Mouse (Mus musculus): ENCODE data around the gene Sptbn4.
A peak's percentile ranks its signal among the peaks of the same experiment; 100 is the strongest.
"Not testable (repeated sequence)": the region's sequence is repeated elsewhere in the genome, so short reads cannot be mapped to it uniquely, and the experiment has no call there.

The Sptbn4 gene

DNA sequence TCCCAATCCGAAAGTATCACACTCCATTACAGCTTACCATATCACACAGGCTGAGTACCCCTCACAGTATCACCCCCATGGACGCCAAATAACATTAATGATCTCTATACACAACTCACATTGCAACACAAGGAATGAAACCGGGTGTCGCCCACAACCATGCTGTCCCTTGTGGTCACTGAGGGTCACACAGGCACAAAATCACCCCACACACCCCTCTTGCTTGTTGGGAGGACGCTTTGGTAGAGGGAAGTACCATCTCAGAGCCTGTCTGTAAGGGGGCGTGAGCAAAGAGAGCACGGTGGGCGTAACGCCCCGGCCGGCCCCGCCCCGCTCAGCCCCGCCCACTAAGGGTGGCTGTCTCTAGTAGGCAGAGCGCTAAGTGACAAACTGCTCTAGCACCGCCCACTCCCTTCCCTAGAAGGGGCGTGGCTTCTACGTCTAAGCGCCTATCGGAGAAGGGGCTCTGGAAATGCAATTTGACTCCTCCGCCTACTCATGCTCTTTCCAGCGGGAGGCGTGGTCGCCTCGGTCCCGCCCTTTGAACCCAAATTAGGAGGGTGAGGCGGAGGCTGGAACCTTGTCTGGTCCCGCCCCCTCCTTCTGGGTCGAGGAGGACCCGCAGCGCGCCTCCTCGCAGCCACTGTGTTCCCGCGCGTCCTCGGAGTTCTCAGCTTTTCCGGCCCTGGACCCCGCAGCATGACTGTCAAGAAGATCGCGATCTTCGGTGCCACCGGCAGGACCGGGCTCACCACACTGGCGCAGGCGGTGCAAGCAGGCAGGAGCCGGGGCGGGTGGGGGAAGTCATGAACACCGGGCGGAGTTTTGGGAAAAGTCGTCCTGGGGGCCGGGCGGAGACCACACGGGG, at the start of gene Sptbn4, which contains the start of gene Blvrb:
TSS of gene Sptbn4 (minus strand) at position 268 of the 868 bp plus-strand sequence.
TSS of gene Blvrb (plus strand) at position 560 of the 868 bp plus-strand sequence.
- DNase-seq: peak; percentile 94 to 97

DNA sequence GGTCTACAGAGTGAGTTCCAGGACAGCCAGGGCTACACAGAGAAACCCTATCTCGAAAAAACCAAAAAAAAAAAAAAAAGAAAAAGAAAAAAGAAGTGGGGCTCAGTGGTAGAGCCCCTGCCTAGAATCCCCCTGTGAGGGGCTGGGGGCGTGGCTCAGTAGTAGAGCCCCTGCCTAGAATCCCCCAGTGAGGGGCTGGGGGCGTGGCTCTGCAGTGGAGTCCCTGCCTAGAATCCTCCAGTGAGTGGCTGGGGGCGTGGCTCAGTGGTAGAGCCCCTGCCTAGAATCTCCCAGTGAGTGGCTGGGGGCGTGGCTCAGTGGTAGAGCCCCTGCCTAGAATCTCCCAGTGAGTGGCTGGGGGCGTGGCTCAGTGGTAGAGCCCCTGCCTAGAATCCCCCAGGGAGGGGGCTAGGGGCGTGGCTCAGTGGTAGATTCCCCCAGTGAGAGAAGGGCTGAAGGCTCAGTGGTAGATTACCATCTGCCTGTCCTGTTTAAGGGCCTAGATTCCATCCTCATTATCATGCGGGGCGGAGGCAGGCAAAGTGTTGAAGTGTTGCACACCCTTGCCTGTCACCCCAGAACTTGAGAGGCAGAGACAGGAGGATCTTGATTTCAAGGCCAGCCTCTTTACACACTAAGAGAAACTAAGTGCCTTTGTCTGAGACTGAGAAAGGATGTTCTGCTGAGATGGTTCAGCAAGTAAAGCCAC, 47.3 kb upstream of the Sptbn4 start:
- DNase-seq: not testable (repeated sequence)

DNA sequence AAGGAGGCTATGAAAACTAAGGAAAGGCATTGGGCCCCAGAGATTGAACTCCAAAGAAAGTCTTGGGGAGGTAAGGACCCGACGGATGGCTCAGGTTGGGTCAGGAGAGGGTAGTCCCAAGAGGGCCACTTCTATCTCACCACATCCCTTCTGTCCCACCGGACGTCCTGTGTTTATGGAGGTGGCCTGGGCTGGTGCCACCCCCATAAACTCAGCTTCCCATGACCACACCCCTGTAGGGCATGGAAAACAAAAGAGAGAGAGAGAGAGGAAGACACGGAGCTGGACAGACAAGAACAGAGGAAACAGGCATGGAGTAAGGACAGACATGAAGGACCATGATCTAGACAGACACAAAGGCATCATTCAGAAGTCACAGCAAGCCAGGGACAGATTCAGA, 46.0 kb upstream of the Sptbn4 start:
- DNase-seq: no peak

- DNase-seq: no peak
These were observed 45.5 kb upstream of the Sptbn4 start for GRCm38 (mm10) chr7:27493022-27493421.

DNA sequence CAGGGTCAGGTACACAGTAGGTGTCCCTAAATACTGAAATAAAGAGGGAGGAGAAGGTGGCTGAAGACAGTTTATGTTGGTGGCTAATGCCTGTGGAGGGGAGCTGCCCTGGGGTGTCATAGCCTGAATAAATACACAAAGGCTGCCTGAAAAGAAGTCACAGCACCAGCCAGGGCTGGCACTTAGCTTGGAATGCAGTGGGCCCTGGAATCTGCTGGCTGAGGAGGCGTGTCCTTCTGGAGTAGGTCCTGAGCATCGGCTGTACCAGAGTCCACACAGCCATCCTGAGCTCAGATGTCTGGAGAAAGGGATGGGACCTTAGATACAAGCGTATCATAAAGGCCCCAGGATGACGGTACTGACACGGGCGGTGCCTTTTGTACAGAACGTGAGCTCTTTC, 44.4 kb upstream of the Sptbn4 start:
- DNase-seq: peak in 1 of 2 experiments; percentile 24

GRCm38 (mm10) chr7:27490543-27491329, 43.2 kb upstream of the Sptbn4 start:
- peak; percentile 94 to 97 for DNase-seq

DNA sequence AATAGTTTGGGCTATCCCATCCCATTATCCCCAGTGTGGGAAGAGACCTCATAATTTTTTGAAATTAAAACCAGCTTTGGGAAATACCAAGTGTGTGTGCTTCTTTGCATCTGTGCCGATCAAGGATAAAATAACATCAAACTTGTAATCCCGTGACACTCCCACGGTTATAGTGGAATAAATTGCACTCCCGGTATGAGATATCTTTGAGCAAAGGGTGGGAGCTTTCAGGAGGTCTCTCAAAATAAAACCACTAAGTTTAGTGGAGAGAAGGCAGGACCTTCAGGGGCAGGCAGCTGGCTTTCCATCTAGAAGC, 42.7 kb upstream of the Sptbn4 start:
- DNase-seq: no peak

GRCm38 (mm10) chr7:27489270-27489869, 41.9 kb upstream of the Sptbn4 start:
- DNase-seq: peak in 1 of 2 experiments; percentile 50

GRCm38 (mm10) chr7:27487740-27488268, 40.3 kb upstream of the Sptbn4 start:
- peak; percentile 63 to 81 for DNase-seq

- peak; percentile 100 for DNase-seq
These were observed 39.5 kb upstream of the Sptbn4 start, which contains the start of gene Sertad1 for GRCm38 (mm10) chr7:27486770-27487697. Sertad1 (plus strand) TSS chr7:27486910.

DNA sequence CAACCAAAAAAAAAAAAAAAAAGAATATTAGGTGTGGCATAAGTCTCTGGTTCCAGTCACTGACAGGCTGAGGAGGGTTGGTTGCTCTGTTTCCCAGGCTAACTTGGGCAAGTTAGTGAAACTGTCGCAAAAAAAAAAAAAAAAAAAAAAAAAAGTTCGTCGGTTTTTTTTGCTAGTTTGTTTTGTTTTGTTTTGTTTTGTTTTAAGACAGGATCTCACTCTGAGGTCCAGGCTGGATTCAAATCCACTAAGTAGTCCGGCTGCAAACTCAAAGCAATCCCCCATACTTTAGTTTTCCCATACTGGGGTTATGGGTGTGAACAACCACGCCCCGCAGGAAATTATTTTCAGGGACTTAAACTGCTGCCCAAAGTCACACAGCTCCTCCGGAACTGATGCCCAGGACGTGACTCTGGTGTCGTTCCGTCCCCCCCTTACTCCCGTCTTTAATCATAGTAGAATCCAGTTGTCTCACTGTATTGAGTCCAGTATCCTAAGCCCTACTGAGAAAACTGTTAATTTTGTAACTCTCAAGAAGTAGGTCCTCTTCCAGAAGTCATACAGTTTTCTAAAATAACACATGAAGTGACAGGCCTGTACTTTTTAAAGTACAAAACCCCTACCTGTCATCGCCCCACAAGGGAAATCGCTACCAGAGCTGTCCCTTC, 38.8 kb upstream of the Sptbn4 start:
- no peak for DNase-seq

- DNase-seq: no peak
These were observed 36.4 kb upstream of the Sptbn4 start for GRCm38 (mm10) chr7:27483860-27484259.

DNA sequence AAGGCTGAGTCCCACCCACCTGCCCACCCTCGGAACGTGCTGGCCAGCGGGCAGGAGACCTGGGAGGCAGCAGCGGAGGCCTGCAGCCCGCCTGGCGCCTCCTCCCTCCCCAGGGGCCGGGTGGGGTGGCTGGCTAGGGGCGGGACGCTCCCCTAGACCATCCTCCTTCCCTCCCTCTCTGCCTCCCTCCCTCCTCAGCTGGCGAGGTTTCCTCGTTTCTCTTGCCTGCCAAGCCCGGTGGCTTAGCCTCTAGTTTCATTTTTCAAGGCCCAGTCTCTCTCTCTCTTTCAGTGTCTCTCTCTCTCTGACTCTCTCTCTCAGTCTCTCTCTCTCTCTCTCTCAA, 34.1 kb upstream of the Sptbn4 start:
- DNase-seq: peak; percentile 80 to 86

GRCm38 (mm10) chr7:27480927-27481626, 33.6 kb upstream of the Sptbn4 start:
- peak in 1 of 2 experiments; percentile 22 for DNase-seq

GRCm38 (mm10) chr7:27480506-27480905, 33.0 kb upstream of the Sptbn4 start:
- DNase-seq: no peak

DNA sequence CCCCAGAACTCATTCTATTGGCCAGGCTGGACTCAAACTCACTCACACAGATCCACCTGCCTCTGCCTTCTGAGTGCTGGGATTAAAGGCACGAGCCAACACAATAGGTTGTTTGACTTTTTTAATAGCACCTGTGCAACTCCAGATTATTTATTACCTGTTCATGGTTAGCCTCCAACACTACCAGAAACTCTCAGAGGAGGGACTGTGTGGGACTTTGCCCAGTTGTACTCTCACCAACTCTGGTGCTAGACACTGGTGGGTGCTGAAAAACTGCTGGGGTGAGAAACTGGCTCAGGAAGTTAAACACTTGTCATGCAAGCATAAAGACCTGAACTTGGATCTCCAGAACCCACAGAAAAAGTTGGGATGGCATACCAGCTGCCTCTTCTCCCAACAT, 32.3 kb upstream of the Sptbn4 start:
- no peak for DNase-seq

DNA sequence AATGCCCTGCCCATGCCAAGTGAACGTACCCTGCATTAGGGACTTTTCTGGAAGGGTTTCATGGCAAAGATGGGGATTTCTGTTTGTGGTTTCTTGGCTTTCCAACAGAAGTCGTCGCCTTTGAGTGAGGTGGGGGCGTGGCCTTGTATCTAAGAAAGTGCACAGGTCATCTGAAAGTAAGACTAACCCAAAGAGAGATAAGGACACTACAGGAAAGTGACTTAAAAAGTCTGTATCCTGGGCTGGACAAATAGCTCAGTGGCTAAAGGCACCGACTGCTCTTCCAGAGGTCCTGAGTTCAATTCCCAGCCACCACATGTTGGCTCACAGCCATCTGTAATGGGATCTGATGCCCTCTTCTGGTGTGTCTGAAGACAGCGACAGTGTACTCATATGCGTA, 31.1 kb upstream of the Sptbn4 start:
- no peak for DNase-seq

DNA sequence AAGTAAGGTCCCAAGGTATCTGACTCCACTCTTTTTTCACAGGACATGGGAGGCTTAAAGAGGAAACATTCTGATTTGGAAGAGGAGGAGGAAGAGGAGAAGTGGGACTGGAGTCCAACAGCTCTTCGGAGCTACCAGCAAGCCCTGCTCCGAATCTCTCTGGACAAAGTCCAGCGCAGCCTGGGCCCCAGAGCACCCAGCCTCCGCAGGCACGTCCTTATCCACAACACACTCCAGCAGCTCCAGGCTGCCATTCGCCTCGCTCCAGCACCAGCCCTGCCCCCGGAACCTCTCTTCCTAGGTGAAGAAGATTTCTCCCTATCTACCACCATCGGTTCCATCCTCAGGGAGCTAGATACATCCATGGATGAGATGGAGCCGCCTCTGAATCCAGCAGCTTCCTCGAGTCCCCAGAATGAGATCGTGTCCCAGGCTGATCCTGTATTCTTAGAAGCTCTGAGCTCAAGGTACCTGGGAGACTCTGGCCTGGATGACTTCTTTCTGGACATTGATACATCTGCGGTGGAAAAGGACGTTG, 28.7 kb upstream of the Sptbn4 start:
- DNase-seq: no peak

DNA sequence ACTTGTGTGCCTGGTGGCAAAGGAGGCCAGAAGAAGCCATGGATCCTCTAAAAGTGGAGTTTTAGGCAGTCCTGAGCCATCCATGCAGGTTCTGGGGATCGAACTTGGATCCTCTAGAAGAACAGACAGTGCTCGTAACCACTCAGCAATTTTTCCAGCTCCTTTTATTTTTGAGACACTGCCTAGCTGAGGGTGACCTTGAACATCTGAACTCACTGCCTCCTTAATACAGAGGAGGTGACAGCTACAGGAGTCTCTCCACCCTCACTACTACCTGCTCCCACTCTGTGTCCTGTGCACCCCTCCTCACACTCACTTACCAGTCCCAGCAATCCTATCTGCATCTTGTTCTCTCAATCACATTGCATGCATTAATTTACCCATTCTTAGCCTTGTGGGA, 28.1 kb upstream of the Sptbn4 start:
- no peak for DNase-seq

GRCm38 (mm10) chr7:27474490-27474954, 27.0 kb upstream of the Sptbn4 start:
- peak; percentile 94 to 98 for DNase-seq

All from cerebellum, postnatal 25 days (tissue).